ENCODE assay signal across 7 mouse cellular contexts in genomic region chrX:41401186-41401585, GRCm38 (mm10). TPM values are rescaled to one million over a fixed set of nuclear protein-coding genes. Genes with fewer than 3 reads are reported as not detected.
A peak's percentile ranks its signal among the peaks of the same experiment; 100 is the strongest.
DNase-seq lines count a peak whose midpoint lies in the region; ATAC-seq and TF ChIP-seq lines count a peak whose summit lies in the region.

No protein-coding gene starts in this region.

- peak overlapping the region; percentile 70 for H3K4me2 ChIP-seq in forebrain, embryonic 13.5 days
- H3K4me2 ChIP-seq in limb, embryonic 12.5 days = peak overlapping the region; percentile 66
- H3K4me2 ChIP-seq in neural tube, embryonic 15.5 days = peak overlapping the region; percentile 66

- no peaks in the 10 kb centered on the region for H3K9me3 ChIP-seq in forebrain, embryonic 13.5 days (replicated peaks)
- H3K9me3 ChIP-seq in limb, embryonic 12.5 days = no peaks in the 10 kb centered on the region
- H3K9me3 ChIP-seq in neural tube, embryonic 15.5 days (replicated peaks) = no peaks in the 10 kb centered on the region

- no peaks in the 10 kb centered on the region for H3K27me3 ChIP-seq in forebrain, embryonic 13.5 days
- peaks cover 22% of the 10 kb centered on the region for H3K27me3 ChIP-seq in limb, embryonic 12.5 days
- no peaks in the 10 kb centered on the region for H3K27me3 ChIP-seq in neural tube, embryonic 15.5 days (replicated peaks)

- no peak overlapping the region for H3K27ac ChIP-seq in forebrain, embryonic 13.5 days
- H3K27ac ChIP-seq in limb, embryonic 12.5 days = no peak overlapping the region
- H3K27ac ChIP-seq in neural tube, embryonic 15.5 days (replicated peaks) = peak overlapping the region; percentile 48

- TF ChIP-seq POLR2A in brain, embryonic 14.5 days (IDR thresholded peaks at IDR 0.05; ENCODE audit: borderline replicate concordance, extremely low read depth, insufficient read depth, insufficient read length, poor library complexity, severe bottlenecking) = no peak

- H3K4me3 ChIP-seq in forebrain, embryonic 13.5 days = peak overlapping the region; percentile 46
- H3K4me3 ChIP-seq in limb, embryonic 12.5 days (replicated peaks) = peak overlapping the region; percentile 42
- peak overlapping the region; percentile 47 for H3K4me3 ChIP-seq in neural tube, embryonic 15.5 days (replicated peaks)

- ATAC-seq in forebrain, embryonic 13.5 days = peak; percentile 27
- ATAC-seq in limb, embryonic 12.5 days (ENCODE audit: insufficient number of reproducible peaks, insufficient read depth, low FRiP score, low TSS enrichment, low read depth) = no peak
- peak; percentile 62 for ATAC-seq in neural tube, embryonic 15.5 days (ENCODE audit: low FRiP score)

- 20% methylated on average over 14 of the region's 17 CpGs for WGBS in forebrain, embryonic 13.5 days
- 14% methylated on average over 14 of the region's 17 CpGs for WGBS in limb, embryonic 12.5 days
- WGBS in neural tube, embryonic 15.5 days = 28% methylated on average over 17 of the region's 17 CpGs

- no peak for TF ChIP-seq CTCF in brain, embryonic 14.5 days (IDR thresholded peaks at IDR 0.05; ENCODE audit: borderline replicate concordance, extremely low read depth, insufficient read depth, insufficient read length)

- H3K9ac ChIP-seq in forebrain, embryonic 13.5 days = peak overlapping the region; percentile 61
- peak overlapping the region; percentile 47 for H3K9ac ChIP-seq in limb, embryonic 12.5 days (replicated peaks)
- H3K9ac ChIP-seq in neural tube, embryonic 15.5 days (replicated peaks) = peak overlapping the region; percentile 44

- H3K36me3 ChIP-seq in forebrain, embryonic 13.5 days (ENCODE audit: poor library complexity, severe bottlenecking) = no peaks in the 10 kb centered on the region
- H3K36me3 ChIP-seq in limb, embryonic 12.5 days = no peaks in the 10 kb centered on the region
- no peaks in the 10 kb centered on the region for H3K36me3 ChIP-seq in neural tube, embryonic 15.5 days

- H3K4me1 ChIP-seq in forebrain, embryonic 13.5 days = peaks cover 9% of the 10 kb centered on the region; the same call in 1 of the 2 replicates
- 0 out of 2 replicates have a peak, but pooled peaks cover 3% of the 10 kb centered on the region for H3K4me1 ChIP-seq in limb, embryonic 12.5 days (replicated peaks)
- peaks cover 6% of the 10 kb centered on the region; the same call in 1 of the 2 replicates for H3K4me1 ChIP-seq in neural tube, embryonic 15.5 days

- DNase-seq in layer of hippocampus, postnatal 36 days = peak; percentile 11 to 15
- DNase-seq in layer of hippocampus, adult 9-10 months (ENCODE audit: low spot score) = no peak
- DNase-seq in brain, embryonic 14.5 days (ENCODE audit: low read depth) = peak; percentile 54
- no peak for DNase-seq in urinary bladder, adult 18-20 months (ENCODE audit: low spot score in 2 of 2)

RNA-seq across cellular contexts. Expression of gene Gria3, which starts 0.5 kb away (rescaled TPM):
- total RNA-seq in layer of hippocampus, postnatal 36 days (2021) = 100 to 1,000 TPM; 163 to 171 TPM
- 13.6 and 19.7 TPM in 2 replicates for polyA plus RNA-seq in brain, embryonic 14.5 days (2012; rRNA removed)
- polyA plus RNA-seq in forebrain, embryonic 13.5 days (2015; fragmentation: Nextera tagmentation; extraction: Ambion mirVana) = 6.9 and 7.5 TPM in 2 replicates
- polyA plus RNA-seq in limb, embryonic 12.5 days (2016; fragmentation: Nextera tagmentation; extraction: Ambion mirVana) = 2.8 TPM in 2 replicates
- 17.6 and 19.1 TPM in 2 replicates for polyA plus RNA-seq in neural tube, embryonic 15.5 days (2015; fragmentation: Nextera tagmentation; extraction: Ambion mirVana)

Comparison
In these comparisons a context has a peak if more than half of its experiments do, and no peak if none do; other contexts are left out.
1. DNase-seq: peak in layer of hippocampus, postnatal 36 days (2 of 2) and brain, embryonic 14.5 days (single experiment); none in layer of hippocampus, adult 9-10 months (single experiment) and urinary bladder, adult 18-20 months (0 of 2).
2. Peak in every context shown above with its lines, with median percentiles within 50 percentile points of each other: H3K4me2 ChIP-seq, H3K4me3 ChIP-seq and H3K9ac ChIP-seq.